Mouse (Mus musculus) MEL-GATA-1-ER (cell line): ENCODE measurements around the gene Nupr1l.
"Not testable (repeated sequence)": the region's sequence is repeated elsewhere in the genome, so short reads cannot be mapped to it uniquely, and the experiment has no call there.

Experiments
- DNase-seq: peaks from one replicate; pipeline ENCODE4 v3.0.0-alpha.2; 2012; ENCODE audit warnings: low read depth; ENCODE audit errors: extremely low read depth

Nupr1l gene

DNA sequence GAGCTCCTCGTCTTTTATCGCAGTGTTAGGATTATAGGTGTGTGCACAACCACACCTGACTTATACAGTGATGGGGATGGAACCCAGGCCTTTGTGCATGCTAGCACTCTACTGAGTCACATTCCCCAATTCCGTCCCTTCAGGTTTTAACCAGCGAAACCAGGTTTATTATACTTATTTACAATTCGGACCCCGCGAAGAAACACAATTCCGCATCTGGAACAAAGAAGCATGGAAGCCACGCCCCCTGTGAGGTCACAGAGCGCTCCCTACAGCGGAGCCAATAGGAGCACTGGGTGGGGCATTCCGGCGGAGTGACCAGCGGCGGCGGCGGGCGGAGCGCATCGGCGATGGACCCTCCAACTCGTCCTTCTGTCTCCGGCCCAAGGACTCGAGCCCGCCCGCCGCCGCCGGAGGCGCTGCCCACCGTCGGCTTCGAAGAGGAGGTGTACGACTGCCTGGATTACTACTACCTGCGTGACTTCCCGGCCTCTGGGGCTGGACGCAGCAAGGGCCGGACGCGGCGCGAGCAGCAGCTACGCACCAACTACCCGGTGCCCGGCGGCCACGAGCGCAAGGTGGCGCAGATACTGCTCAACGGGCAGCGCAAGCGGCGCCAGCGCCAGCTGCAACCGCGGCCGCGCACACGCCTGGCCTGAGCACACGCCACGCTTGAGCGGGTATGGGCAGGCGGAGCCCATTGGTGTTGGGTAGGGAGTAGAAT, at the start of gene Nupr1l:
Gene Nupr1l (plus strand): TSS at position 299 of the 724 bp plus-strand sequence.
- peak; percentile 72 for DNase-seq

DNA sequence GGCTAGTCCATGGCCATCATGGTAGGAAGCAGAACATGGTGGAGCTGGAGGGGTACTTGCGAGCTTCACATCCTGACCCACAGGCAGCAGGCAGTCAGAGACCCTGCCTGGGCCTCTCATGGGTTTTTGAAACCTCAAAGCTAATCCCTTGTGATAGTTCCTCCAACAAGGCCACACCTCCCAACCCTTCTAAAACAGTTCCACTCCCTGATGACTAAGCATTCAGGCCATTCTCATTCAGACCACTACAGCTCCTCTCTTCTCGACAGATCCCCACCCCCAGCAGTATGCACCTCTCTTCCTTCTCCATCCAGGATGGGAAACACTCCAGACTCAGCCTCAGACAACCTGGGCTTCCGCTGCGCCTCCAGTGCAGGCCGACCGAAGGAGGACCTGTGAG, 46.0 kb upstream of the Nupr1l start:
- DNase-seq, result no peak

- DNase-seq, result no peak
Measured at GRCm38 (mm10) chr5:129864467-129864866, 43.9 kb upstream of the Nupr1l start.

GRCm38 (mm10) chr5:129865841-129866240, 42.5 kb upstream of the Nupr1l start:
- no peak for DNase-seq

GRCm38 (mm10) chr5:129869238-129869995, 38.9 kb upstream of the Nupr1l start:
- no peak for DNase-seq

- DNase-seq, result no peak
Measured at GRCm38 (mm10) chr5:129871238-129871637, 37.1 kb upstream of the Nupr1l start.

- no peak for DNase-seq
Measured at GRCm38 (mm10) chr5:129873942-129874341, 34.4 kb upstream of the Nupr1l start.

DNA sequence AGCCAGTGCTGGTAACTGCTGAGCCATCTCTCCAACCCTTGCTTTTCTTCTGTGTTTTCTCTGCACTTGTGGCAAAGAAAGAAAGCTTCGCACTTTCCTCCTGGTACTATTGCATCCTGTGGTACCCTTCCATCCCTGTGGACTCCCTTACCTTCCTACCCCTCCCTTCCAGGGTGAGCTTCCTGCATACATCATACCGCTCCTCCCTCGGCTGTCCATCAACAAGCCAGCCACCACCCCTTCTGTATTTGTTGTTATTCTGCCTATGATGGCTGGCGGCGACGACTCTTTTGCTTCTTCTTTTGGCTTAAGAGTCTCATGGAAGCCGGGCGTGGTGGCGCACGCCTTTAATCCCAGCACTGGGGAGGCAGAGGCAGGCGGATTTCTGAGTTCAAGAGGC, 33.2 kb upstream of the Nupr1l start:
- no peak for DNase-seq

- DNase-seq, result no peak
Measured at GRCm38 (mm10) chr5:129877731-129878455, 30.4 kb upstream of the Nupr1l start.

GRCm38 (mm10) chr5:129878946-129879345, 29.4 kb upstream of the Nupr1l start:
- DNase-seq, result no peak

GRCm38 (mm10) chr5:129879888-129880287, 28.5 kb upstream of the Nupr1l start:
- DNase-seq, result no peak

DNA sequence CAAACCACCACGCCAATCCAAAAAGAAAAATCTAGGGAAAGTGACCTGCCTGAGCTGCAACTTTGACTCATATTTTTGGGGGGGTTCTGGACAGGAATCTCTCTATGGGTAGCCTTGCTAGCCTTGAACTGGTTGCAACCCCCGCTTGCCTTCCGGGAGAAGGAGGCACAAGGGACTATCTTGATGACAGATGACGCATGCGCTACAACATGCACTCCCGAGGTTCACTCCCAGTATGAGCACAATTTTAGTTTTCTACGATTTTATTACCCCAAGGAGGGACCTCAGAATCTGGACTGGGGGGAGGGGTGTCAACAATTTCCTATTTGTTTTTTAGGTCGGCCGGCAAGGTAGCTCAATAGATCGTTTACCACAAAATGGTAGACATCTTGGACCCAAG, 22.1 kb upstream of the Nupr1l start:
- peak; percentile 56 for DNase-seq

DNA sequence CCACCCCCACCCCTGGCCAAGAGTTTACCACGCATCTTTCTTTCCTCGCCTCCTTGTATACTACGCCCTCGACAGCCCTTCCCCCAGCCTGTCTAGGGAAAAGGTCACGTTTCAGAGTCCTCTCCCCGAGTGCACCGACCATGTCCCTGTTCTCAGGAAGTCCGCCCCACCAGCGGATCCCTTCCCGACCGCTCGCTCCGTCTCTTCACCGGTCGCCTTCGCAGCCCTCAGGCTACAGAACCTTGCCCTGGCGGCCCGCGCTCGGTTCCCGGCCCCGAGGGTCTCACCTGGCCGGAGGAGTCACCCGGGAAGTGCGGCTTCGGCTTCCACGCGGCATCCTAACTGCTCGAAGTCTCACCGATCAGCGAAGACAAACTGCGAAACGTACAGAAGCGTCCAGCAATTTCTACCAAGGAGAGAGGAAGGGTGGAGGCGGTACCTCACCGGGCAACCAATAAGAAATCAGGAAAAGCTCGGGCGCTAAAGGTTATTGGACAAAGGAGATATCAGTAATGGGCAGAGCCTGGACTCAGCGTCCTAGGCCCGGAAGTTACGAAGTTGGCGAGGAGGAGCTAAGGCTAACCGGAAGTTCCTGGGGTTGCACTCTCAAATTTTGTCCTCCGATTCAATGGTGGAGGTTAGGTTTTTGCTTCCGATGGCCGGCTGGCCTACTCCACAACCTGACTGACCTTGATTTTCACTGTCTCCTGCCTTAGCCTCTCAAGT, 21.3 kb upstream of the Nupr1l start, which contains the start of gene Chchd2:
Gene Chchd2 (minus strand): TSS at position 560 of the 726 bp plus-strand sequence.
- DNase-seq, result peak; percentile 97

- DNase-seq, result not testable (repeated sequence)
Measured at GRCm38 (mm10) chr5:129890390-129890789, 17.9 kb upstream of the Nupr1l start.

GRCm38 (mm10) chr5:129895198-129896088, 12.9 kb upstream of the Nupr1l start, which contains the start of gene Zbed5:
Gene Zbed5 (plus strand): TSS chr5:129895723.
- DNase-seq, result peak; percentile 97

DNA sequence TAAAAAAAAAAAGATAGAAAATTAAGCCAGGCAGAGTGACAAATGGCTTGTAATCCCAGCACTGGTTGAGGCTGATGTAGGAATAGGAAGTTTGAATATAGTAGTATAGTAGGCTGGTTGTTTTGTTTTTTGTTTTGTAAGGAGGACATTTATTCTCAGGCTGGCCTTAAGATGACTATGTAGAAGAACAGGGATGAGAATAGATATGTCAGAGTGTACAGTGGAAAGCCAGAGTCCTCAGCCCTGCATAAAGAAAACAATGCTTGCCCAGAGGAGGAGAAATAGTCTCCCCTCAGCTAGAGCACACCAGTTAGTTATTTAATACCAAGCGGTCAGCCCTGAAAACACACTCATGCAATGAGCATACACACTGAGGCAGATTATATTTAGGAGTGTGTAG, 9.9 kb upstream of the Nupr1l start, which contains the start of gene Phkg1:
Gene Phkg1 (minus strand): TSS at position 101 of the 400 bp plus-strand sequence.
- no peak for DNase-seq

DNA sequence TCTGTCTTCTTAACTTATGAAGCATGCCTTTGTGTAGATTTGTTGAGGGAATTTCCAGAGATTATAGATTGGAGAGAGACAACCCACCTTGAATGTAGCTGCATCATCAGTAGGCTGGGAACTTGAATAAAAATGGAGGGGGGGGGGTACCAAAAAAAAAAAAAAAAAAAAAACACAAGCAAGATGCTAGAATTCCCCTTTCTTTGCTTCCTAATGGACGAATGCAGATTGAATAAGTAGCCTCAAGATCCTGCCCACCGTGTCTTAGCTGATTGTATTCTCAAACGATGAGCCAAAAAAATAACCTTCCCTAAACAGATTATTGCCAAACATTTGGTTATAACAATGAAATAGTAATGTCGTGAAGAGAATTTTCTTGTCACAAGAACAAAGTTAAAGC, 565 bp upstream of the Nupr1l start:
- no peak for DNase-seq

GRCm38 (mm10) chr5:129909147-129909546, 807 bp downstream of the Nupr1l start:
- DNase-seq, result no peak

DNA sequence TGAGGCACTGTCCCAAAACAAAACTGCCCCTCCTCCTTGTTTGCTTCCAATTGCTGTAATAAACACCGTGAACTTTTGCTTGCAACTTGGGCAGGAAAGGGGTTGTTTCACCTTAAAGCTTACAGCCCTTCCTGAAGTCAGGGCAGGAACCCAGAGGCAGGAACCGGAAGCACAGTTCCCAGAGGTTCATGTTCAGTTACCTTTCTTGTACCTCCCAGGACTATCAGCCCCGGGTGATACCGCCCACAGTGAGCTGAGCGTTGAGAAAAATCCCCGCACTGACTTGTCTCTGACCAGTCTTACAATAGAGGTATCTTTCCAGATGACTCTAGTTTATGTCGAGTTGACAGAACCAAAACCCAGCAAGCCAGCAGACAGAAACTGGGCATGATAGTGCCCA, 1.3 kb downstream of the Nupr1l start:
- no peak for DNase-seq

- DNase-seq, result peak; percentile 51
Measured at GRCm38 (mm10) chr5:129914024-129914423, 5.7 kb downstream of the Nupr1l start.
